Mouse (Mus musculus): ENCODE data around the gene Lman1l.

- TF ChIP-seq EP300 (IDR thresholded peaks at IDR 0.05; ENCODE audit: low read depth) (no peak), CTCF (IDR thresholded peaks at IDR 0.05; ENCODE audit: low read depth) (no peak)
Observed at GRCm38 (mm10) chr9:57627892-57628291, 7.3 kb upstream of the Lman1l start.
